Mouse (Mus musculus): ENCODE measurements around the gene Ptpn21. TPM values are rescaled to one million over a fixed set of nuclear protein-coding genes. Genes with fewer than 3 reads are reported as not detected.

Ptpn21 gene
- total RNA-seq, 2 experiments from 2014 or later: 7.9 to 12.6 TPM

GRCm38 (mm10) chr12:98679906-98680305 is 57.3 kb downstream of the Ptpn21 start:
- TF ChIP-seq CTCF (IDR thresholded peaks at IDR 0.05): no peak
- no peak for DNase-seq (ENCODE audit: extremely low spot score in 1 of 2, low spot score in 2 of 2)
- intact Hi-C loops (cut with DNase I): loop anchor here (5.0 to 10.0 kb wide), 2 partner anchors 67 to 205 kb away; partner anchors contain the start of gene Zc3h14
- no peak overlapping the region for H3K4me3 ChIP-seq
- H3K27ac ChIP-seq: no peak overlapping the region

- H3K4me3 ChIP-seq: no peak overlapping the region
- intact Hi-C loops (cut with DNase I): loop anchor here (5.0 to 10.0 kb wide), 2 partner anchors 70 to 207 kb away; partner anchors contain the start of gene Zc3h14
- DNase-seq (ENCODE audit: extremely low spot score in 1 of 2, low spot score in 2 of 2): no peak
- TF ChIP-seq CTCF (IDR thresholded peaks at IDR 0.05): no peak
- no peak overlapping the region for H3K27ac ChIP-seq
Measured at GRCm38 (mm10) chr12:98677336-98677735, 59.9 kb downstream of the Ptpn21 start.

- no peak for DNase-seq (ENCODE audit: extremely low spot score in 1 of 2, low spot score in 2 of 2)
- no peak overlapping the region for H3K27ac ChIP-seq
- intact Hi-C loops (cut with DNase I): loop anchor here (5.0 to 10.0 kb wide), 2 partner anchors 70 to 208 kb away; partner anchors contain the start of gene Zc3h14
- no peak overlapping the region for H3K4me3 ChIP-seq
- TF ChIP-seq CTCF (IDR thresholded peaks at IDR 0.05): no peak
Measured at GRCm38 (mm10) chr12:98676861-98677260, 60.3 kb downstream of the Ptpn21 start.

- DNase-seq (ENCODE audit: extremely low spot score in 1 of 2, low spot score in 2 of 2): peak; percentile 62 to 66
- H3K4me3 ChIP-seq: peak overlapping the region; percentile 15; the same call in 1 of the 2 replicates
- TF ChIP-seq CTCF (IDR thresholded peaks at IDR 0.05): peak; percentile 57
- no peak overlapping the region; the same call in 1 of the 2 replicates for H3K27ac ChIP-seq
- intact Hi-C loops (cut with DNase I): loop anchor here (5.0 to 10.0 kb wide), 2 partner anchors 73 to 210 kb away; partner anchors contain the start of gene Zc3h14
Measured at GRCm38 (mm10) chr12:98674627-98675143, 62.5 kb downstream of the Ptpn21 start.

GRCm38 (mm10) chr12:98673879-98674278 is 63.3 kb downstream of the Ptpn21 start:
- DNase-seq (ENCODE audit: extremely low spot score in 1 of 2, low spot score in 2 of 2): no peak
- Histone ChIP-seq H3K4me3 (no peak overlapping the region), H3K27ac (no peak overlapping the region)
- no peak for TF ChIP-seq CTCF (IDR thresholded peaks at IDR 0.05)
- intact Hi-C loops (cut with DNase I): loop anchor here (10.0 kb wide), 1 partner anchor 211 kb away; no protein-coding TSS in a partner anchor

GRCm38 (mm10) chr12:98670429-98670828 is 66.8 kb downstream of the Ptpn21 start:
- Histone ChIP-seq H3K4me3 (no peak overlapping the region), H3K27ac (no peak overlapping the region)
- no peak for TF ChIP-seq CTCF (IDR thresholded peaks at IDR 0.05)
- no peak for DNase-seq (ENCODE audit: extremely low spot score in 1 of 2, low spot score in 2 of 2)
- intact Hi-C loops (cut with DNase I): loop anchor here (10.0 kb wide), 1 partner anchor 214 kb away; no protein-coding TSS in a partner anchor

GRCm38 (mm10) chr12:98669864-98670263 is 67.3 kb downstream of the Ptpn21 start:
- Histone ChIP-seq H3K4me3 (no peak overlapping the region), H3K27ac (no peak overlapping the region)
- no peak for TF ChIP-seq CTCF (IDR thresholded peaks at IDR 0.05)
- DNase-seq (ENCODE audit: extremely low spot score in 1 of 2, low spot score in 2 of 2): no peak
- intact Hi-C loops (cut with DNase I): loop anchor here (10.0 kb wide), 1 partner anchor 215 kb away; no protein-coding TSS in a partner anchor

GRCm38 (mm10) chr12:98669086-98669485 is 68.1 kb downstream of the Ptpn21 start:
- no peak overlapping the region; the same call in 1 of the 2 replicates for H3K27ac ChIP-seq
- intact Hi-C loops (cut with DNase I): no loop called here
- DNase-seq (ENCODE audit: extremely low spot score in 1 of 2, low spot score in 2 of 2): no peak
- TF ChIP-seq CTCF (IDR thresholded peaks at IDR 0.05): no peak
- no peak overlapping the region for H3K4me3 ChIP-seq

GRCm38 (mm10) chr12:98668132-98668814 is 68.9 kb downstream of the Ptpn21 start:
- no peak overlapping the region for H3K4me3 ChIP-seq
- intact Hi-C loops (cut with DNase I): no loop called here
- H3K27ac ChIP-seq: peak overlapping the region; percentile 72
- peak; percentile 52 to 56 for DNase-seq (ENCODE audit: extremely low spot score in 1 of 2, low spot score in 2 of 2)
- TF ChIP-seq CTCF (IDR thresholded peaks at IDR 0.05): no peak

GRCm38 (mm10) chr12:98662617-98663016 is 74.6 kb downstream of the Ptpn21 start:
- DNase-seq (ENCODE audit: extremely low spot score in 1 of 2, low spot score in 2 of 2): no peak
- intact Hi-C loops (cut with DNase I): no loop called here
- Histone ChIP-seq H3K27ac (no peak overlapping the region), H3K4me3 (no peak overlapping the region)
- no peak for TF ChIP-seq CTCF (IDR thresholded peaks at IDR 0.05)

- Histone ChIP-seq H3K4me3 (no peak overlapping the region), H3K27ac (no peak overlapping the region)
- intact Hi-C loops (cut with DNase I): no loop called here
- no peak for DNase-seq (ENCODE audit: extremely low spot score in 1 of 2, low spot score in 2 of 2)
- TF ChIP-seq CTCF (IDR thresholded peaks at IDR 0.05): peak; percentile 21
Measured at GRCm38 (mm10) chr12:98656873-98657272, 80.3 kb downstream of the Ptpn21 start.

- peak; percentile 28 for TF ChIP-seq CTCF (IDR thresholded peaks at IDR 0.05)
Measured at GRCm38 (mm10) chr12:98644852-98645251, 92.4 kb downstream of the Ptpn21 start.

More at GRCm38 (mm10) chr12:98644852-98645251, 92.4 kb downstream of the Ptpn21 start:
- intact Hi-C loops (cut with DNase I): no loop called here
- no peak for DNase-seq (ENCODE audit: extremely low spot score in 1 of 2, low spot score in 2 of 2)
- Histone ChIP-seq H3K4me3 (no peak overlapping the region), H3K27ac (no peak overlapping the region)
